9 mouse cellular contexts compared by ENCODE assay signal in the genomic region with DNA sequence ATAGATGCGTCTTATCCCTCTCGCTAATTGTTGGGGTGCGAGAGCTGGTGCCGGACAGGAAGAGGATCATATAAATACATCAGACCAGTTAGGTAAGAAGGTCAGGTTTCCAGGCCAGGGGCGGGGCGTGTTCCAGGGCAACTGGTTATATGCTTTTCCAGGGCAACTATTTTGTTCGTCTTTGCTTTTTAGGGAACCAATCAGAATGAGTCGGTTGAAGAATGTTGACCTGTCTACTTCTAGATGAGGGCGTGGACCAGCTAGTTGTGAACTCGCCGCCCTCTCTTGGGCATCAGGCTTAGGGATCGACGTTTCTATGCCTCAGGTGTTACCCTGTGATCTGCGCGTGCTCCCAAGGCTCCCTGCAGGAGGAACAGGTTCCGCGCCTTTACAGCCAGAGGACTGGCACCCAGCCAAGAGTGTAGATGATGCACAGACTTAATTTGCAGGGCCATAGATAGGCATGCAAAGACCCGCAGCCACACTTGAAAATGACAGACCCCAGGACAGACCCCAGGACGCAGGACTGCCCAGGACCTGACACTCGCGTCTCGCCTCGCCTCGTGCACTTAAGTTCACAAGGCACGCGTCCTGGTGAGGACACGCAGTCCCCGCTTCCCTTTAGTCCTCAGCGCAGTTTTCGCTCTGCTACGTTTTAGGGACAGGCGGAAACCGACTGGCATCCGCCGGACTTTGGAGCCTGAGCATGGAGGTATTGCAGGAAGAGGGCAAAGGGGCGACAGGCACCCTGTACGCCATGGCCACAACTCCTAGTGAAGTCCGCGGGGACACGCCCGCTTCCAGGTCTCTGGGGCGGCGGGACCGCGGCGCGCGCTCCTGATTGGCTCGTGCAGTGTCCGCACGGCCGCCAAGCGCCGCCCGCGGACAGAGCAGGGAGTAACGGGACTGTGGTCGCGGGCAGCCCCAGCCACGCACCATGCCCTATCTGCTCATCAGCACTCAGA. TPM values are rescaled to one million over a fixed set of nuclear protein-coding genes. Genes with fewer than 3 reads are reported as not detected.
A peak's percentile ranks its signal among the peaks of the same experiment; 100 is the strongest.
DNase-seq lines count a peak whose midpoint lies in the region; ATAC-seq and TF ChIP-seq lines count a peak whose summit lies in the region.
"Had no signal": no experiment of that assay in that cellular context is flagged by ENCODE, and none has a peak within 500 bp of the region (broad histone marks: within the 10 kb centered on the region; RNA-seq: fewer than 3 reads in every experiment).

A gene (plus strand): TSS at position 873 of the 965 bp plus-strand sequence.

- peak within 1 kb of the TSS; percentile 33 for H3K9ac ChIP-seq in embryonic facial prominence, embryonic 15.5 days
- H3K9ac ChIP-seq in heart, embryonic 13.5 days, result peak within 1 kb of the TSS; percentile 80
- peak within 1 kb of the TSS; percentile 42 for H3K9ac ChIP-seq in kidney, embryonic 15.5 days
- peak within 1 kb of the TSS; percentile 36 for H3K9ac ChIP-seq in lung, postnatal 0 days (replicated peaks; ENCODE audit: low read depth)

- peak; percentile 45 for DNase-seq in G1E (ENCODE audit: low spot score)
- peak; percentile 89 for DNase-seq in adrenal gland, postnatal 36 days
- peak; percentile 83 for DNase-seq in lung, postnatal 0 days (ENCODE audit: low spot score)
- DNase-seq in layer of hippocampus, adult 9-10 months (ENCODE audit: low spot score), result no peak

- 0 out of 2 replicates have a peak, but pooled peaks have one; percentile 29 for ATAC-seq in G1E (ENCODE audit: extremely low read depth, insufficient number of reproducible peaks, low FRiP score, poor library complexity, severe bottlenecking)
- ATAC-seq in embryonic facial prominence, embryonic 15.5 days (ENCODE audit: insufficient number of reproducible peaks, low FRiP score, low TSS enrichment, low read depth), result peak; percentile 71
- peak; percentile 55 for ATAC-seq in heart, embryonic 13.5 days (ENCODE audit: extremely low read depth, insufficient number of reproducible peaks, low FRiP score, low TSS enrichment)
- peak; percentile 86 for ATAC-seq in kidney, embryonic 15.5 days (replicated peaks; ENCODE audit: low FRiP score)
- peak; percentile 89 for ATAC-seq in lung, postnatal 0 days

- TF ChIP-seq EP300 in lung, postnatal 0 days (IDR thresholded peaks at IDR 0.05), result no peak

- H3K4me1 ChIP-seq in G1E (ENCODE audit: insufficient read depth, low read depth, low read length), result peaks cover 67% of the 10 kb centered on the region
- H3K4me1 ChIP-seq in embryonic facial prominence, embryonic 15.5 days, result peaks cover 16% of the 10 kb centered on the region
- peaks cover 24% of the 10 kb centered on the region for H3K4me1 ChIP-seq in heart, embryonic 13.5 days
- H3K4me1 ChIP-seq in kidney, embryonic 15.5 days, result peaks cover 27% of the 10 kb centered on the region
- peaks cover 11% of the 10 kb centered on the region; the same call in 1 of the 2 replicates for H3K4me1 ChIP-seq in lung, postnatal 0 days (ENCODE audit: insufficient read depth, low read depth, low read length)
- peaks cover 31% of the 10 kb centered on the region for H3K4me1 ChIP-seq in olfactory bulb, adult 2 months (ENCODE audit: control insufficient read depth, insufficient read depth, low read length)

- peaks cover 2% of the 10 kb centered on the region; the same call in 1 of the 2 replicates for H3K27me3 ChIP-seq in G1E (ENCODE audit: insufficient read depth, low read length)
- peaks cover 12% of the 10 kb centered on the region; the same call in 1 of the 2 replicates for H3K27me3 ChIP-seq in embryonic facial prominence, embryonic 15.5 days
- H3K27me3 ChIP-seq in heart, embryonic 13.5 days (replicated peaks), result peaks cover 66% of the 10 kb centered on the region
- H3K27me3 ChIP-seq in kidney, embryonic 15.5 days, result peaks cover 27% of the 10 kb centered on the region
- H3K27me3 ChIP-seq in lung, postnatal 0 days (replicated peaks; ENCODE audit: insufficient read depth, low read length), result 0 out of 2 replicates have a peak, but pooled peaks cover 5% of the 10 kb centered on the region

- H3K27ac ChIP-seq in embryonic facial prominence, embryonic 15.5 days (replicated peaks), result 0 out of 2 replicates have a peak within 1 kb of the TSS, but pooled peaks have one; percentile 6
- no peak within 1 kb of the TSS for H3K27ac ChIP-seq in heart, embryonic 13.5 days (replicated peaks)
- 0 out of 2 replicates have a peak within 1 kb of the TSS, but pooled peaks have one; percentile 41 for H3K27ac ChIP-seq in kidney, embryonic 15.5 days
- no peak within 1 kb of the TSS for H3K27ac ChIP-seq in lung, postnatal 0 days (ENCODE audit: low read length)
- H3K27ac ChIP-seq in olfactory bulb, adult 2 months (ENCODE audit: insufficient read depth, low read depth, low read length), result no peak within 1 kb of the TSS

- under 1% methylated on average over 60 of the region's 60 CpGs for WGBS in embryonic facial prominence, embryonic 15.5 days
- WGBS in heart, embryonic 13.5 days, result under 1% methylated on average over 60 of the region's 60 CpGs
- WGBS in kidney, embryonic 15.5 days, result under 1% methylated on average over 60 of the region's 60 CpGs
- WGBS in lung, postnatal 0 days, result under 1% methylated on average over 56 of the region's 60 CpGs
- under 1% methylated on average over 60 of the region's 60 CpGs for WGBS in olfactory bulb, adult 2 months

- TF ChIP-seq POLR2A in olfactory bulb, adult 2 months (IDR thresholded peaks at IDR 0.05; ENCODE audit: insufficient read depth, low read depth, low read length), result no peak

- no peaks in the 10 kb centered on the region for H3K9me3 ChIP-seq in G1E (replicated peaks)
- no peaks in the 10 kb centered on the region for H3K9me3 ChIP-seq in embryonic facial prominence, embryonic 15.5 days (replicated peaks)
- no peaks in the 10 kb centered on the region for H3K9me3 ChIP-seq in heart, embryonic 13.5 days
- H3K9me3 ChIP-seq in kidney, embryonic 15.5 days (replicated peaks), result no peaks in the 10 kb centered on the region
- no peaks in the 10 kb centered on the region for H3K9me3 ChIP-seq in lung, postnatal 0 days (ENCODE audit: low read length)

- TF ChIP-seq CTCF in G1E (IDR thresholded peaks at IDR 0.05; ENCODE audit: low read depth, low read length), result no peak
- TF ChIP-seq CTCF in lung, postnatal 0 days (IDR thresholded peaks at IDR 0.05), result peak; percentile 54
- TF ChIP-seq CTCF in olfactory bulb, adult 2 months (IDR thresholded peaks at IDR 0.05; ENCODE audit: insufficient read depth, low read depth, low read length), result no peak

- peaks cover 13% of the 10 kb centered on the region for H3K36me3 ChIP-seq in G1E (replicated peaks)
- H3K36me3 ChIP-seq in embryonic facial prominence, embryonic 15.5 days, result no peaks in the 10 kb centered on the region
- 0 out of 2 replicates have a peak, but pooled peaks cover 4% of the 10 kb centered on the region for H3K36me3 ChIP-seq in heart, embryonic 13.5 days
- H3K36me3 ChIP-seq in kidney, embryonic 15.5 days, result no peaks in the 10 kb centered on the region
- no peaks in the 10 kb centered on the region for H3K36me3 ChIP-seq in lung, postnatal 0 days (ENCODE audit: insufficient read depth, low read length)

- H3K4me3 ChIP-seq in G1E (ENCODE audit: low read depth, low read length), result peak within 1 kb of the TSS; percentile 82
- peak within 1 kb of the TSS; percentile 54 for H3K4me3 ChIP-seq in embryonic facial prominence, embryonic 15.5 days (replicated peaks)
- peak within 1 kb of the TSS; percentile 65 for H3K4me3 ChIP-seq in heart, embryonic 13.5 days
- peak within 1 kb of the TSS; percentile 56 for H3K4me3 ChIP-seq in kidney, embryonic 15.5 days (replicated peaks)
- H3K4me3 ChIP-seq in lung, postnatal 0 days (ENCODE audit: low read depth, low read length), result peak within 1 kb of the TSS; percentile 46
- peak within 1 kb of the TSS; percentile 52 for H3K4me3 ChIP-seq in olfactory bulb, adult 2 months (ENCODE audit: insufficient read depth, low read depth, low read length)

- H3K4me2 ChIP-seq in embryonic facial prominence, embryonic 15.5 days (replicated peaks), result peak within 1 kb of the TSS; percentile 99
- H3K4me2 ChIP-seq in heart, embryonic 13.5 days, result peak within 1 kb of the TSS; percentile 98
- H3K4me2 ChIP-seq in kidney, embryonic 15.5 days, result peak within 1 kb of the TSS; percentile 99
- peak within 1 kb of the TSS; percentile 84 for H3K4me2 ChIP-seq in lung, postnatal 0 days (replicated peaks; ENCODE audit: low read depth, low read length)

RNA-seq across cellular contexts. Expression of the gene that starts here (rescaled TPM):
- 1.3 TPM in 1 of 2 replicates, not detected in the other for total RNA-seq in G1E (2014; fragmentation: Nextera tagmentation)
- 6.7 and 9.8 TPM in 2 replicates for total RNA-seq in G1E (2017)
- polyA plus RNA-seq in G1E (2012), result 40.2 and 43.5 TPM in 2 replicates
- 10 to 100 TPM; 16.1 to 23.8 TPM for total RNA-seq in adrenal gland, postnatal 36 days (2021)
- 10.6 and 15.0 TPM in 2 replicates for polyA plus RNA-seq in embryonic facial prominence, embryonic 15.5 days (2015; fragmentation: Nextera tagmentation; extraction: Ambion mirVana)
- polyA plus RNA-seq in heart, embryonic 13.5 days (2015; fragmentation: Nextera tagmentation; extraction: Ambion mirVana), result 5.3 and 7.9 TPM in 2 replicates
- 32.0 and 36.9 TPM in 2 replicates for polyA plus RNA-seq in kidney, embryonic 15.5 days (2015; fragmentation: Nextera tagmentation; extraction: Ambion mirVana)
- 13.9 and 14.2 TPM in 2 replicates for polyA plus RNA-seq in lung, postnatal 0 days (2015; fragmentation: Nextera tagmentation; extraction: Ambion mirVana)
- polyA plus RNA-seq in olfactory bulb, adult 2 months (2012; ENCODE audit: insufficient read depth, insufficient read length, low replicate concordance, missing spikeins), result not detected in 2 replicates
- total RNA-seq: left cerebral cortex, postnatal 14 days had no signal

Comparison
In these comparisons a context has a peak if more than half of its experiments do, and no peak if none do; other contexts are left out.
1. ATAC-seq: peak in every context shown above with its lines; median percentile 89 in lung, postnatal 0 days; 86 in kidney, embryonic 15.5 days; 71 in embryonic facial prominence, embryonic 15.5 days; 55 in heart, embryonic 13.5 days; 29 in G1E.
2. H3K27ac ChIP-seq: peak in embryonic facial prominence, embryonic 15.5 days (single experiment) and kidney, embryonic 15.5 days (single experiment); none in heart, embryonic 13.5 days (single experiment), lung, postnatal 0 days (single experiment) and olfactory bulb, adult 2 months (single experiment).
3. Peak in every context shown above with its lines, with median percentiles within 50 percentile points of each other: H3K4me3 ChIP-seq, H3K4me2 ChIP-seq and H3K9ac ChIP-seq.